ENCODE assay signal across 10 mouse cellular contexts in genomic region chr17:46854096-46854495, GRCm38 (mm10). TPM values are rescaled to one million over a fixed set of nuclear protein-coding genes. Genes with fewer than 3 reads are reported as not detected.
A peak's percentile ranks its signal among the peaks of the same experiment; 100 is the strongest.
DNase-seq lines count a peak whose midpoint lies in the region; ATAC-seq and TF ChIP-seq lines count a peak whose summit lies in the region.
"Had no signal": no experiment of that assay in that cellular context is flagged by ENCODE, and none has a peak within 500 bp of the region (broad histone marks: within the 10 kb centered on the region; RNA-seq: fewer than 3 reads in every experiment).

No protein-coding gene starts in this region.

- TF ChIP-seq CTCF in lung, embryonic 14.5 days (IDR thresholded peaks at IDR 0.05; ENCODE audit: low read depth) = no peak

- no peaks in the 10 kb centered on the region for H3K36me3 ChIP-seq in heart, embryonic 12.5 days
- 0 out of 2 replicates have a peak, but pooled peaks cover 7% of the 10 kb centered on the region for H3K36me3 ChIP-seq in lung, embryonic 14.5 days (ENCODE audit: insufficient read depth)
- H3K36me3 ChIP-seq in hindbrain, embryonic 15.5 days = no peaks in the 10 kb centered on the region
- no peaks in the 10 kb centered on the region for H3K36me3 ChIP-seq in neural tube, embryonic 13.5 days

- no peak for DNase-seq in heart, postnatal 14 days
- DNase-seq in lung, embryonic 14.5 days = no peak
- no peak for DNase-seq in lung, postnatal 36 days
- no peak for DNase-seq in thymus, postnatal 25 days
- no peak for DNase-seq in right cerebral cortex, adult 18-20 months

- ATAC-seq in heart, embryonic 12.5 days (ENCODE audit: insufficient number of reproducible peaks, low FRiP score) = no peak
- ATAC-seq in lung, embryonic 14.5 days (ENCODE audit: insufficient read depth) = no peak
- ATAC-seq in hindbrain, embryonic 15.5 days (ENCODE audit: low FRiP score, low read depth) = no peak
- no peak for ATAC-seq in neural tube, embryonic 13.5 days (ENCODE audit: low read depth)

- H3K4me3 ChIP-seq in heart, embryonic 12.5 days = no peak overlapping the region
- H3K4me3 ChIP-seq in lung, embryonic 14.5 days (ENCODE audit: low read depth, low read length) = no peak overlapping the region
- no peak overlapping the region for H3K4me3 ChIP-seq in hindbrain, embryonic 15.5 days
- no peak overlapping the region for H3K4me3 ChIP-seq in neural tube, embryonic 13.5 days

- intact Hi-C loops in heart, postnatal 14 days (cut with DNase I) = no loop called here

- no peak overlapping the region for H3K4me2 ChIP-seq in heart, embryonic 12.5 days
- H3K4me2 ChIP-seq in lung, embryonic 14.5 days = no peak overlapping the region
- peak overlapping the region; percentile 74; the same call in 1 of the 2 replicates for H3K4me2 ChIP-seq in hindbrain, embryonic 15.5 days
- H3K4me2 ChIP-seq in neural tube, embryonic 13.5 days = 0 out of 2 replicates have a peak overlapping the region, but pooled peaks have one; percentile 73

- H3K9ac ChIP-seq in heart, embryonic 12.5 days = peak overlapping the region; percentile 71
- no peak overlapping the region; the same call in 1 of the 2 replicates for H3K9ac ChIP-seq in lung, embryonic 14.5 days
- H3K9ac ChIP-seq in hindbrain, embryonic 15.5 days = no peak overlapping the region
- no peak overlapping the region for H3K9ac ChIP-seq in neural tube, embryonic 13.5 days
- H3K9ac ChIP-seq: liver, embryonic 14.5 days had no signal

- WGBS in heart, embryonic 12.5 days = 65% methylated on average over 7 of the region's 7 CpGs
- 81% methylated on average over 7 of the region's 7 CpGs for WGBS in lung, embryonic 14.5 days
- 80% methylated on average over 7 of the region's 7 CpGs for WGBS in hindbrain, embryonic 15.5 days
- WGBS in neural tube, embryonic 13.5 days = 83% methylated on average over 7 of the region's 7 CpGs

- H3K27me3 ChIP-seq in heart, embryonic 12.5 days (replicated peaks) = no peaks in the 10 kb centered on the region
- H3K27me3 ChIP-seq in lung, embryonic 14.5 days (ENCODE audit: insufficient read depth, low read length) = no peaks in the 10 kb centered on the region
- H3K27me3 ChIP-seq in hindbrain, embryonic 15.5 days = no peaks in the 10 kb centered on the region
- H3K27me3 ChIP-seq in neural tube, embryonic 13.5 days = no peaks in the 10 kb centered on the region

- H3K9me3 ChIP-seq in heart, embryonic 12.5 days (replicated peaks) = no peaks in the 10 kb centered on the region; the same call in 1 of the 2 replicates
- no peaks in the 10 kb centered on the region for H3K9me3 ChIP-seq in lung, embryonic 14.5 days (ENCODE audit: low read depth, low read length)
- no peaks in the 10 kb centered on the region for H3K9me3 ChIP-seq in hindbrain, embryonic 15.5 days
- H3K9me3 ChIP-seq in neural tube, embryonic 13.5 days = no peaks in the 10 kb centered on the region

- H3K4me1 ChIP-seq in heart, embryonic 12.5 days (replicated peaks) = peaks cover 35% of the 10 kb centered on the region
- peaks cover 17% of the 10 kb centered on the region for H3K4me1 ChIP-seq in lung, embryonic 14.5 days (ENCODE audit: insufficient read depth)
- peaks cover 35% of the 10 kb centered on the region for H3K4me1 ChIP-seq in hindbrain, embryonic 15.5 days (replicated peaks)
- peaks cover 33% of the 10 kb centered on the region for H3K4me1 ChIP-seq in neural tube, embryonic 13.5 days (replicated peaks)

- peak overlapping the region; percentile 66 for H3K27ac ChIP-seq in heart, embryonic 12.5 days (ENCODE audit: poor library complexity, severe bottlenecking)
- H3K27ac ChIP-seq in lung, embryonic 14.5 days (ENCODE audit: low read depth) = peak overlapping the region; percentile 3; the same call in 1 of the 2 replicates
- H3K27ac ChIP-seq in hindbrain, embryonic 15.5 days (replicated peaks) = peak overlapping the region; percentile 6; the same call in 1 of the 2 replicates
- H3K27ac ChIP-seq in neural tube, embryonic 13.5 days (replicated peaks) = peak overlapping the region; percentile 100; the same call in 1 of the 2 replicates

RNA-seq across cellular contexts. Expression of gene Bicral, which starts 4.2 kb away (rescaled TPM):
- polyA plus RNA-seq in heart, embryonic 12.5 days (2016; fragmentation: Nextera tagmentation; extraction: Ambion mirVana) = 4.0 and 5.7 TPM in 2 replicates
- total RNA-seq in heart, postnatal 14 days (2021) = 10 to 100 TPM; 13.1 to 15.4 TPM
- 4.7 and 6.5 TPM in 2 replicates for polyA plus RNA-seq in lung, embryonic 14.5 days (2014; fragmentation: Nextera tagmentation; extraction: Ambion mirVana)
- 7.7 and 10.3 TPM in 2 replicates for polyA plus RNA-seq in hindbrain, embryonic 15.5 days (2015; fragmentation: Nextera tagmentation; extraction: Ambion mirVana)
- 6.5 and 9.4 TPM in 2 replicates for polyA plus RNA-seq in neural tube, embryonic 13.5 days (2015; fragmentation: Nextera tagmentation; extraction: Ambion mirVana)

RNA-seq across cellular contexts. Expression of gene Tbcc, which starts 36.4 kb away (rescaled TPM):
- 52.4 and 55.1 TPM in 2 replicates for polyA plus RNA-seq in heart, embryonic 12.5 days (2016; fragmentation: Nextera tagmentation; extraction: Ambion mirVana)
- 10 to 100 TPM; 17.6 to 20.0 TPM for total RNA-seq in heart, postnatal 14 days (2021)
- polyA plus RNA-seq in lung, embryonic 14.5 days (2014; fragmentation: Nextera tagmentation; extraction: Ambion mirVana) = 58.5 and 61.2 TPM in 2 replicates
- 57.5 and 60.8 TPM in 2 replicates for polyA plus RNA-seq in hindbrain, embryonic 15.5 days (2015; fragmentation: Nextera tagmentation; extraction: Ambion mirVana)
- polyA plus RNA-seq in neural tube, embryonic 13.5 days (2015; fragmentation: Nextera tagmentation; extraction: Ambion mirVana) = 70.7 and 75.4 TPM in 2 replicates

RNA-seq across cellular contexts. Expression of gene Prph2, which starts 56.2 kb away (rescaled TPM):
- polyA plus RNA-seq in heart, embryonic 12.5 days (2016; fragmentation: Nextera tagmentation; extraction: Ambion mirVana) = not detected in 2 replicates
- not detected for total RNA-seq in heart, postnatal 14 days (2021)
- polyA plus RNA-seq in lung, embryonic 14.5 days (2014; fragmentation: Nextera tagmentation; extraction: Ambion mirVana) = not detected in 2 replicates
- 0.05 TPM in 1 of 2 replicates, not detected in the other for polyA plus RNA-seq in hindbrain, embryonic 15.5 days (2015; fragmentation: Nextera tagmentation; extraction: Ambion mirVana)
- not detected in 2 replicates for polyA plus RNA-seq in neural tube, embryonic 13.5 days (2015; fragmentation: Nextera tagmentation; extraction: Ambion mirVana)
- total RNA-seq: adrenal gland, adult 8-10 months had no signal
- polyA plus RNA-seq: liver, embryonic 14.5 days had no signal

Comparison
In these comparisons a context has a peak if more than half of its experiments do, and no peak if none do; other contexts are left out.
1. H3K27ac ChIP-seq: peak in every context shown above with its lines; median percentile 100 in neural tube, embryonic 13.5 days; 66 in heart, embryonic 12.5 days; 6 in hindbrain, embryonic 15.5 days; 3 in lung, embryonic 14.5 days.
2. H3K4me2 ChIP-seq: peak in hindbrain, embryonic 15.5 days (single experiment) and neural tube, embryonic 13.5 days (single experiment); none in heart, embryonic 12.5 days (single experiment) and lung, embryonic 14.5 days (single experiment).